Mouse (Mus musculus) CH12.LX (cell line): ENCODE measurements around the gene Alppl2. TPM values are rescaled to one million over a fixed set of nuclear protein-coding genes. Genes with fewer than 3 reads are reported as not detected.

Source experiments
- DNase-seq: peaks from one replicate; pipeline ENCODE4 v3.0.0-alpha.2; 2013; ENCODE audit errors: extremely low read depth
- H3K27ac ChIP-seq: 2 replicates; pipeline ENCODE4 v1.5.1; 2012; ENCODE audit warnings: low read depth, mild to moderate bottlenecking, control low read depth, moderate library complexity; ENCODE audit not compliant: insufficient read depth
- H3K27me3 ChIP-seq: replicated peaks from 2 replicates; pipeline ENCODE3; 2012; ENCODE audit warnings: inconsistent platforms
- H3K36me3 ChIP-seq, 2 experiments: replicated peaks in 1 of 2; 2 replicates each; pipeline versions ENCODE3 to v1.6.1; 2012; ENCODE audit warnings: inconsistent platforms in 1 of 2, low read length in 1 of 2, mild to moderate bottlenecking in 1 of 2, mixed read lengths in 1 of 2, moderate library complexity in 1 of 2; ENCODE audit not compliant: control insufficient read depth in 1 of 2, insufficient read depth in 1 of 2
- H3K4me1 ChIP-seq, 2 experiments: 2 replicates each; pipeline ENCODE4 v1.6.1; 2012; ENCODE audit warnings: inconsistent platforms in 1 of 2, moderate library complexity in 1 of 2; ENCODE audit not compliant: insufficient read depth in 2 of 2, control insufficient read depth in 1 of 2
- H3K4me2 ChIP-seq: 2 replicates; pipeline ENCODE4 v1.6.1; 2012; ENCODE audit warnings: low read depth, mild to moderate bottlenecking, control low read depth; ENCODE audit not compliant: poor library complexity, insufficient read depth, severe bottlenecking
- H3K4me3 ChIP-seq, 3 experiments: fragments of 150-350 bp in 1 of 3; sonication (generic) in 1 of 3; replicated peaks in 1 of 3; 2 replicates each; pipeline versions ENCODE3 to v1.5.1; 2011 to 2012; ENCODE audit warnings: low read depth in 2 of 3, low read length in 2 of 3, mild to moderate bottlenecking in 2 of 3, moderate library complexity in 2 of 3, control low read depth in 1 of 3, improper control_type of control experiment in 1 of 3, inconsistent platforms in 1 of 3, mixed read lengths in 1 of 3; ENCODE audit not compliant: poor library complexity in 1 of 3
- H3K79me2 ChIP-seq: replicated peaks from 2 replicates; pipeline ENCODE4 v1.6.1; 2012; ENCODE audit warnings: mild to moderate bottlenecking, moderate library complexity; ENCODE audit not compliant: control insufficient read depth, poor library complexity, insufficient read depth, severe bottlenecking; ENCODE audit errors: extremely low read depth
- H3K9ac ChIP-seq: 2 replicates; pipeline ENCODE4 v1.6.1; 2012; ENCODE audit warnings: low read depth, mild to moderate bottlenecking, control low read depth, moderate library complexity; ENCODE audit not compliant: insufficient read depth
- H3K9me3 ChIP-seq: replicated peaks from 2 replicates; pipeline ENCODE3; 2012; ENCODE audit warnings: low read length, inconsistent platforms, mixed read lengths
- CHD1 ChIP-seq: IDR thresholded peaks from 2 replicates; pipeline ENCODE4 v1.6.1; 2012; ENCODE audit warnings: low read depth, low read length, improper control_type of control experiment, inconsistent platforms
- CHD2 ChIP-seq: IDR thresholded peaks from 2 replicates; pipeline ENCODE4 v1.6.1; 2011; ENCODE audit warnings: low read length, improper control_type of control experiment
- CTCF ChIP-seq, 2 experiments: IDR thresholded peaks in 1 of 2; conservative IDR thresholded peaks in 1 of 2; 2 replicates each; pipeline ENCODE4 v1.5.1; 2011 to 2012; ENCODE audit warnings: low read depth in 2 of 2, low read length in 2 of 2, improper control_type of control experiment in 1 of 2, inconsistent platforms in 1 of 2, mild to moderate bottlenecking in 1 of 2, moderate library complexity in 1 of 2
- ELF1 ChIP-seq: IDR thresholded peaks from 2 replicates; pipeline ENCODE4 v1.6.1; 2014; ENCODE audit warnings: low read depth, mild to moderate bottlenecking, inconsistent platforms, low read length, improper control_type of control experiment
- ETS1 ChIP-seq: conservative IDR thresholded peaks from 2 replicates; pipeline ENCODE4 v1.6.1; 2012; ENCODE audit warnings: low read depth, mild to moderate bottlenecking, inconsistent platforms, low read length, improper control_type of control experiment, moderate library complexity
- GABPA ChIP-seq: IDR thresholded peaks from 2 replicates; pipeline ENCODE4 v1.6.1; 2012; ENCODE audit warnings: low read depth, low read length, improper control_type of control experiment, inconsistent platforms; ENCODE audit not compliant: insufficient replicate concordance
- HCFC1 ChIP-seq: IDR thresholded peaks from 2 replicates; pipeline ENCODE4 v1.6.1; 2012; ENCODE audit warnings: low read depth, mild to moderate bottlenecking, inconsistent platforms, low read length, improper control_type of control experiment
- IRF4 ChIP-seq: IDR thresholded peaks from 2 replicates; pipeline ENCODE4 v1.6.1; 2014; ENCODE audit warnings: low read depth, mild to moderate bottlenecking, inconsistent platforms, low read length, improper control_type of control experiment
- JUN ChIP-seq: IDR thresholded peaks from 2 replicates; pipeline ENCODE4 v1.6.1; 2011; ENCODE audit warnings: low read depth, mild to moderate bottlenecking, low read length, improper control_type of control experiment, moderate library complexity; ENCODE audit not compliant: insufficient read depth
- KAT2A ChIP-seq: IDR thresholded peaks from 2 replicates; pipeline ENCODE4 v1.6.1; 2012; ENCODE audit warnings: low read length, improper control_type of control experiment, inconsistent platforms; ENCODE audit not compliant: insufficient replicate concordance
- MAZ ChIP-seq: IDR thresholded peaks from 2 replicates; pipeline ENCODE4 v1.6.1; 2012; ENCODE audit warnings: low read depth, mild to moderate bottlenecking, inconsistent platforms, low read length, improper control_type of control experiment, moderate library complexity
- MEF2A ChIP-seq: IDR thresholded peaks from 2 replicates; pipeline ENCODE4 v1.6.1; 2014; ENCODE audit warnings: low read depth, mild to moderate bottlenecking, inconsistent platforms, low read length, improper control_type of control experiment, borderline replicate concordance
- MXI1 ChIP-seq: IDR thresholded peaks from 2 replicates; pipeline ENCODE4 v1.6.1; 2011; ENCODE audit warnings: mild to moderate bottlenecking, low read depth, low read length, improper control_type of control experiment
- MYC ChIP-seq: IDR thresholded peaks from 2 replicates; pipeline ENCODE4 v1.6.1; 2011; ENCODE audit warnings: low read depth, mild to moderate bottlenecking, improper control_type of control experiment, low read length
- NELFE ChIP-seq: IDR thresholded peaks from 2 replicates; pipeline ENCODE4 v1.6.1; 2011; ENCODE audit warnings: low read depth, low read length, improper control_type of control experiment
- NRF1 ChIP-seq: IDR thresholded peaks from 2 replicates; pipeline ENCODE4 v1.6.1; 2014; ENCODE audit warnings: low read depth, mild to moderate bottlenecking, inconsistent platforms, low read length, improper control_type of control experiment, moderate library complexity
- PAX5 ChIP-seq: IDR thresholded peaks from 2 replicates; pipeline ENCODE4 v1.6.1; 2012; ENCODE audit warnings: low read length, inconsistent platforms, mixed read lengths
- POLR2A ChIP-seq: IDR thresholded peaks from 2 replicates; pipeline ENCODE4 v1.6.1; 2011; ENCODE audit warnings: low read depth, mild to moderate bottlenecking, improper control_type of control experiment, low read length
- RAD21 ChIP-seq: IDR thresholded peaks from 2 replicates; pipeline ENCODE4 v1.6.1; 2011; ENCODE audit warnings: low read depth, mild to moderate bottlenecking, low read length, improper control_type of control experiment, moderate library complexity
- RCOR1 ChIP-seq: conservative IDR thresholded peaks from 2 replicates; pipeline ENCODE4 v1.6.1; 2012; ENCODE audit warnings: low read depth, mild to moderate bottlenecking, inconsistent platforms, low read length, improper control_type of control experiment
- SMC3 ChIP-seq: IDR thresholded peaks from 2 replicates; pipeline ENCODE4 v1.6.1; 2011; ENCODE audit warnings: low read depth, low read length, improper control_type of control experiment
- TBP ChIP-seq: conservative IDR thresholded peaks from 2 replicates; pipeline ENCODE4 v1.6.1; 2011; ENCODE audit warnings: low read depth, low read length, improper control_type of control experiment
- TCF12 ChIP-seq: IDR thresholded peaks from 2 replicates; pipeline ENCODE4 v1.6.1; 2014; ENCODE audit warnings: low read depth, mild to moderate bottlenecking, inconsistent platforms, low read length, improper control_type of control experiment
- USF1 ChIP-seq: IDR thresholded peaks from 2 replicates; pipeline ENCODE4 v1.6.1; 2014; ENCODE audit warnings: low read depth, mild to moderate bottlenecking, inconsistent platforms, low read length, improper control_type of control experiment
- ZC3H11A ChIP-seq: IDR thresholded peaks from 2 replicates; pipeline ENCODE4 v1.6.1; 2012; ENCODE audit warnings: low read depth, mild to moderate bottlenecking, inconsistent platforms, low read length, improper control_type of control experiment
- ZNF384 ChIP-seq: IDR thresholded peaks from 2 replicates; pipeline ENCODE4 v1.6.1; 2012; ENCODE audit warnings: low read depth, low read length, improper control_type of control experiment, inconsistent platforms
- dilution Hi-C: fragments of 300-500 bp; cut with MboI; formaldehyde crosslinking; loops from 2 replicates; pipeline ENCODE4 v1.14.3; 2020; ENCODE audit warnings: low sequenced_read_pairs; ENCODE audit not compliant: extremely low pct_unique_long_range_greater_than_20kb, extremely low pct_ligation_motif_present
- in situ Hi-C: fragments of 300-500 bp; cut with MboI; formaldehyde crosslinking; loops from 3 replicates; pipeline ENCODE4 v1.14.3; 2019; ENCODE audit warnings: low sequenced_read_pairs, low pct_ligation_motif_present, low pct_unique_long_range_greater_than_20kb, mixed read lengths
- polyA plus RNA-seq: library from polyadenylated mRNA; unstranded; fragments of >175 nt; gene quantifications from 2 replicates; pipeline ENCODE4 v1.2.1, GENCODE M21; 2012; ENCODE audit warnings: low read depth; ENCODE audit not compliant: insufficient read length
- total RNA-seq, 2 experiments: library from RNA; depleted of rRNA; stranded (reverse); fragments of 300-350 nt in 1 of 2; fragments of >200 nt in 1 of 2; gene quantifications; 2 replicates each; pipeline ENCODE4 v1.2.3; 2012 to 2014

Gene Alppl2
- total and polyA plus RNA-seq, 3 experiments, result not detected

DNA sequence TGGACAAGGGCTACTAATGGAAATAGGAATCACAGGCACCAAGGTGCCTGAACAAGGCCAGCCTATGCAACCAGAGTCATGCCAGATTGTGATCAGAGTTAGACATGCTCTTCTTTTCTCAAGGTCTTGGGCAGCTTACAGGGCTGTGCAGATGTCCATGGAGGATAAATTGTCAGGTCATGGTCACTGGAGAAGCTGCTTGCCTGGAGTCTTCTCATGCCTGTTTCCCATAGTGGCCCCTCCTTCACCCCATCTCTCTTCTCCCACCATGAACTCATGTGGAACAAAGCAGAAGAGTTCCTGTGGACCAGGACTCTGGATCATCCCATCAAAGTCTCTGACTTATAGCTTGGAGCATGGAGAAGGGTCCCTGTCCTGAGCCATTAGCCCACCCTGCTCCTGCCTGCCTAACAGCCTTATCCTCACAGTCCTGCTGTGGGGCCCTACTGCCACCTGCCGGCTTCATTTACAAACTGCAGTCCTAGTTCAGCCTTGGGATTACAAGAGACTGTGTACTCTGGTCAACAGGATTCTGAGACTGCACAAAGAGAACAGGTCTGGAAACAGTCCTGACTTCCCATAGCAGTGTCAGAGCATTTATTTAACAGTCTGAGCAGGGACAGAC lies 47.8 kb downstream of the Alppl2 start:
- in situ Hi-C loops (loop anchor here (5.0 to 25.0 kb wide), 2 partner anchors 375 to 605 kb away; partner anchors contain the start of genes Nmur1 and Tex44), dilution Hi-C loops (no loop called here)
- H3K4me2 ChIP-seq, result no peak overlapping the region

DNA sequence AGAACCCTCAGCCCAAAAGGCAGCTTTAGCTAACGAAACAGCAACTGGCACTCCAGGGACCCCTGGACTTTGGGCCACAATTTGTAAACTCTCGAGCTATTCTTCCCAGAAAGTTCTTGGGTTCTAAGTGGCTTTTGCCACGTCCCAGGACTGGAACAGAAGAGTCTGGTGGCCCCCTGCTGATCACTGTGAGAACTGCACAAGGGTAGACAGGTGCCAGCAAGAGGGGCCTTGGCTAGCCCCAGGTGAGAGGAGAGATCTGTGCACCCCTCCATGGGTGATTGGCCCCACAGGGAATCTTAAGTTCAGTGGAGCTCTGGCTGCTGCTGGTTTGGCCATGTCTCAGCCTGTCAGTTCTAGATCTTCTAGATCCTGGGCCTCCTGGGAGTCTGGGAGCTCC lies 48.6 kb downstream of the Alppl2 start:
- Histone ChIP-seq H3K27ac (no peak overlapping the region), H3K36me3 (peaks cover 2 to 26% of the 10 kb centered on the region in 2 experiments), H3K79me2 (no peaks in the 10 kb centered on the region), H3K4me1 (peaks cover 0 to 28% of the 10 kb centered on the region in 2 experiments; a peak in 2 of 4 replicates), H3K4me2 (no peak overlapping the region), H3K9me3 (no peaks in the 10 kb centered on the region), H3K4me3 (no peak overlapping the region), H3K27me3 (no peaks in the 10 kb centered on the region), H3K9ac (no peak overlapping the region)
- TF ChIP-seq IRF4, result no peak
- TF ChIP-seq RAD21, result peak; percentile 74
- TF ChIP-seq MEF2A, result no peak
- TF ChIP-seq CTCF (conservative IDR thresholded peaks at IDR 0.05 in 1 of 2, IDR thresholded peaks at IDR 0.05 in 1 of 2; ENCODE audit: low read depth in 2 of 2, low read length in 2 of 2), result peak; percentile 57 to 82
- no peak for TF ChIP-seq ZNF384
- TF ChIP-seq GABPA, result no peak
- TF ChIP-seq ZC3H11A, result 0 out of 2 replicates have a peak, but pooled peaks have one; percentile 21
- TF ChIP-seq TBP, result no peak
- TF ChIP-seq HCFC1, result no peak
- no peak for TF ChIP-seq MXI1
- TF ChIP-seq SMC3, result peak; percentile 82
- TF ChIP-seq MYC, result no peak
- TF ChIP-seq TCF12, result no peak
- TF ChIP-seq ETS1, result no peak
- TF ChIP-seq KAT2A, result no peak
- DNase-seq, result peak; percentile 58
- in situ Hi-C loops, result loop anchor here (5.0 to 25.0 kb wide), 2 partner anchors 374 to 604 kb away; partner anchors contain the start of genes Nmur1 and Tex44
- dilution Hi-C loops, result no loop called here

More for the DNA sequence above, 47.8 kb downstream of the Alppl2 start:
- no peaks in the 10 kb centered on the region for H3K9me3 ChIP-seq
- H3K36me3 ChIP-seq, result peaks cover 7 to 34% of the 10 kb centered on the region in 2 experiments
- no peak overlapping the region for H3K27ac ChIP-seq
- no peak overlapping the region for H3K4me3 ChIP-seq
- TF ChIP-seq MEF2A, result no peak
- no peak for TF ChIP-seq PAX5
- no peak for TF ChIP-seq NRF1
- TF ChIP-seq MXI1, result no peak
- TF ChIP-seq POLR2A, result no peak
- no peak for TF ChIP-seq JUN
- TF ChIP-seq CHD1, result no peak
- TF ChIP-seq TCF12, result 0 out of 2 replicates have a peak, but pooled peaks have one; percentile 15
- no peak for TF ChIP-seq MYC
- TF ChIP-seq RAD21, result peak; percentile 91
- TF ChIP-seq NELFE, result peak; percentile 35; the same call in 1 of the 2 replicates
- no peak for TF ChIP-seq ETS1
- TF ChIP-seq HCFC1, result no peak
- no peak for TF ChIP-seq CHD2
- no peak for TF ChIP-seq KAT2A
- no peak for TF ChIP-seq TBP
- TF ChIP-seq USF1, result no peak
- no peak for TF ChIP-seq ELF1
- TF ChIP-seq MAZ, result no peak
- no peak for TF ChIP-seq RCOR1
- peak; percentile 81 to 93 for TF ChIP-seq CTCF (conservative IDR thresholded peaks at IDR 0.05 in 1 of 2, IDR thresholded peaks at IDR 0.05 in 1 of 2; ENCODE audit: low read depth in 2 of 2, low read length in 2 of 2)
- TF ChIP-seq ZNF384, result no peak
- peak; percentile 37 for TF ChIP-seq ZC3H11A
- TF ChIP-seq SMC3, result peak; percentile 86
- H3K9ac ChIP-seq, result no peak overlapping the region
- no peaks in the 10 kb centered on the region for H3K79me2 ChIP-seq
- H3K27me3 ChIP-seq, result no peaks in the 10 kb centered on the region
- peaks cover 0 to 20% of the 10 kb centered on the region in 2 experiments; a peak in 2 of 4 replicates for H3K4me1 ChIP-seq
- peak; percentile 52 for DNase-seq
